Mouse (Mus musculus) ovary, adult 18-20 months (tissue): Measurements from ENCODE around the gene Fam19a2.

ENCODE experiments used
- DNase-seq: peaks from one replicate; pipeline ENCODE4 v3.0.0; 2022; ENCODE audit warnings: low spot score, mixed read lengths

Gene Fam19a2

DNA sequence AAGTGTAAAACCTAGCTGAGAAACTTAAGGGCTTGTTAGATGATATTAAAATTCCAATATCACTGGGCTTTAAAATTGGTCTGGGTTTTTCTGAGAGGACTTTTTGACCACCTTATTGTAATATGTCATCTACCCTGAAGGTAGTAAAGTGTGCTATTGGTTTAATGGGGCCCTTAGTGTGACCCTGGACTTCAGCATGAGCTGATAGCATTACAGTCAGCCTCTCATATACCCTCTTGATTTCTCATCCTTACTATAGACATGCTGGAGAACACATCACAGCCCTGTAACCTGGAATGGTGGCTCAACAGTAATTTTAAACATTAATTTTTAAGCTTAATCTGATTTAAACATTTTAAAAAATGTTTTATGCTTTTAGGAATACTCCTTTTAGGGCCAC, 459.8 kb downstream of the Fam19a2 start:
- no peak for DNase-seq

DNA sequence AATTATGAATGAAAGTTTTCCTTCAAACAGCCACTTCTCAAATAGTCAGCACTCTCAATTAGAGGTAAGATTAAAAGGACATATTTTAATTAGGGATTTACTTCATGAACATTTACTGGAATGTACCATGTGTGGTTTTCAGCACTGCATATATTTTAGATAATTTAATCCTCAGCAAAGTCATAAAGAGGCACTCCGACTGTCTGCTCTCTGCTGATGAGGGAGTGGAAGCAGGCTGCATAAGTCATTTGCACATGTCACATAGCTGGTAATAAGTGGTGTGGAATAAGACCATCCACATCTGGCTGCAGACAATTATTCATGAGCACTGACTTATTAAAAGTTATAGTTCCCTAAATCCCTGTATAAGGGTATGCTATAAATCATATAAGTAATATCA, 484.5 kb downstream of the Fam19a2 start:
- no peak for DNase-seq

GRCm38 (mm10) chr10:123751676-123752280, 488.0 kb downstream of the Fam19a2 start:
- no peak for DNase-seq

- no peak for DNase-seq
Observed at GRCm38 (mm10) chr10:123752755-123753154, 489.0 kb downstream of the Fam19a2 start.

DNA sequence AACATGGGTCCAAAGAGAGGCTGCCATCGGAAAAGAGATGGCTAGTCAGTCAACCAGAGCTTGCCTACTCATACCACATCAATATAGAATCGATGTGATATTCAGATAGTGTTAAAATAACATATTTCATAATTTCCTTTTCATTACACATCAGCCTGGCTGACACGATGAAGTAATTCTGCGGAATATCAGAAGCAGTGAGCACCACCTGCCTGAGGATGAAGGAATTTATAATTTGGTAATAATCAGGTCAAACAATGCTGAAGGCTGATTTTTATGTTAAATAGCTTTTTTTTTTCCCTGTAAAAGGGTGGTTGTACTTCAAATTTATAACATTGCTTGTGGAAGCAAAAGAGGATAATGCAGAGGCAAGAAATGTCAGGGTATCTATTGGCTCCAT, 490.2 kb downstream of the Fam19a2 start:
- no peak for DNase-seq

GRCm38 (mm10) chr10:123789374-123789773, 525.6 kb downstream of the Fam19a2 start:
- no peak for DNase-seq
